Mouse (Mus musculus): Measurements from ENCODE around the gene Gm20388. TPM values are rescaled to one million over a fixed set of nuclear protein-coding genes. Genes with fewer than 3 reads are reported as not detected.

Gm20388 gene
- polyA plus RNA-seq, 1 experiment from 2014 or later = not detected

- no peaks in the 10 kb centered on the region for H3K9me3 ChIP-seq
- no peak overlapping the region for H3K9ac ChIP-seq
- H3K4me3 ChIP-seq = no peak overlapping the region
- no peaks in the 10 kb centered on the region for H3K36me3 ChIP-seq
- 62% methylated on average over 6 of the region's 6 CpGs for WGBS
- H3K27ac ChIP-seq = no peak overlapping the region
- no peak overlapping the region for H3K4me2 ChIP-seq (replicated peaks)
- H3K4me1 ChIP-seq = peaks cover 5% of the 10 kb centered on the region; the same call in 1 of the 2 replicates
- no peak for ATAC-seq (ENCODE audit: insufficient number of reproducible peaks, insufficient read depth, low FRiP score, low TSS enrichment)
- H3K27me3 ChIP-seq = peaks cover 7% of the 10 kb centered on the region; the same call in 1 of the 2 replicates
Observed at GRCm38 (mm10) chr8:121721072-121721471, 1810.4 kb downstream of the Gm20388 start.

- no peaks in the 10 kb centered on the region for H3K4me1 ChIP-seq
- H3K4me2 ChIP-seq (replicated peaks) = no peak overlapping the region
- no peak overlapping the region for H3K9ac ChIP-seq
- H3K36me3 ChIP-seq = no peaks in the 10 kb centered on the region
- H3K27me3 ChIP-seq = peaks cover 14% of the 10 kb centered on the region
- 81% methylated on average over 12 of the region's 12 CpGs for WGBS
- H3K27ac ChIP-seq = no peak overlapping the region
- no peak overlapping the region for H3K4me3 ChIP-seq
- ATAC-seq (ENCODE audit: insufficient number of reproducible peaks, insufficient read depth, low FRiP score, low TSS enrichment) = no peak
- H3K9me3 ChIP-seq = no peaks in the 10 kb centered on the region
Observed at GRCm38 (mm10) chr8:121723846-121724245, 1813.2 kb downstream of the Gm20388 start.

GRCm38 (mm10) chr8:121727164-121727563 lies 1816.5 kb downstream of the Gm20388 start:
- no peak for ATAC-seq (ENCODE audit: insufficient number of reproducible peaks, insufficient read depth, low FRiP score, low TSS enrichment)
- Histone ChIP-seq H3K9ac (no peak overlapping the region), H3K4me1 (peaks cover 5% of the 10 kb centered on the region), H3K4me2 (replicated peaks) (no peak overlapping the region), H3K4me3 (no peak overlapping the region), H3K9me3 (no peaks in the 10 kb centered on the region), H3K27me3 (peaks cover 46% of the 10 kb centered on the region), H3K36me3 (no peaks in the 10 kb centered on the region), H3K27ac (no peak overlapping the region)
- 65% methylated on average over 3 of the region's 3 CpGs for WGBS

- no peaks in the 10 kb centered on the region for H3K36me3 ChIP-seq
- peak within 1 kb of the TSS; percentile 51 for H3K4me3 ChIP-seq
- H3K27ac ChIP-seq = no peak within 1 kb of the TSS
- whole genome bisulfite sequencing = 10% methylated on average over 12 of the region's 12 CpGs
- peak within 1 kb of the TSS; percentile 84 for H3K4me2 ChIP-seq (replicated peaks)
- no peaks in the 10 kb centered on the region for H3K9me3 ChIP-seq
- peaks cover 5% of the 10 kb centered on the region for H3K4me1 ChIP-seq
- H3K9ac ChIP-seq = peak within 1 kb of the TSS; percentile 38
- no peak for ATAC-seq (ENCODE audit: insufficient number of reproducible peaks, insufficient read depth, low FRiP score, low TSS enrichment)
- peaks cover 67% of the 10 kb centered on the region for H3K27me3 ChIP-seq
Observed at GRCm38 (mm10) chr8:121729323-121729722, 1818.7 kb downstream of the Gm20388 start, which contains the start of gene Jph3. TSS of gene Jph3 (plus strand) at chr8:121729623.

GRCm38 (mm10) chr8:121729754-121730153 lies 1819.1 kb downstream of the Gm20388 start:
- ATAC-seq (ENCODE audit: insufficient number of reproducible peaks, insufficient read depth, low FRiP score, low TSS enrichment) = no peak
- Histone ChIP-seq H3K9ac (peak overlapping the region; percentile 36; the same call in 1 of the 2 replicates), H3K36me3 (no peaks in the 10 kb centered on the region), H3K27me3 (peaks cover 68% of the 10 kb centered on the region), H3K4me3 (peak overlapping the region; percentile 51), H3K4me1 (peaks cover 5% of the 10 kb centered on the region), H3K27ac (no peak overlapping the region), H3K9me3 (no peaks in the 10 kb centered on the region), H3K4me2 (replicated peaks) (peak overlapping the region; percentile 84)
- under 1% methylated on average over 50 of the region's 54 CpGs for WGBS

- ATAC-seq (ENCODE audit: insufficient number of reproducible peaks, insufficient read depth, low FRiP score, low TSS enrichment) = no peak
- Histone ChIP-seq H3K4me3 (peak overlapping the region; percentile 51), H3K9me3 (no peaks in the 10 kb centered on the region), H3K4me1 (peaks cover 5% of the 10 kb centered on the region), H3K27me3 (peaks cover 69% of the 10 kb centered on the region), H3K4me2 (replicated peaks) (peak overlapping the region; percentile 84), H3K36me3 (no peaks in the 10 kb centered on the region), H3K9ac (peak overlapping the region; percentile 38; the same call in 1 of the 2 replicates), H3K27ac (no peak overlapping the region)
- WGBS = 0% methylated on average over 27 of the region's 60 CpGs
Observed at GRCm38 (mm10) chr8:121730170-121730569, 1819.5 kb downstream of the Gm20388 start.

GRCm38 (mm10) chr8:121730646-121731045 lies 1820.0 kb downstream of the Gm20388 start:
- ATAC-seq (ENCODE audit: insufficient number of reproducible peaks, insufficient read depth, low FRiP score, low TSS enrichment) = no peak
- no peak overlapping the region for H3K27ac ChIP-seq
- WGBS = under 1% methylated on average over 33 of the region's 37 CpGs

GRCm38 (mm10) chr8:121731060-121731459 lies 1820.4 kb downstream of the Gm20388 start:
- no peak for ATAC-seq (ENCODE audit: insufficient number of reproducible peaks, insufficient read depth, low FRiP score, low TSS enrichment)
- Histone ChIP-seq H3K27me3 (peaks cover 72% of the 10 kb centered on the region), H3K9me3 (no peaks in the 10 kb centered on the region), H3K4me2 (replicated peaks) (peak overlapping the region; percentile 84), H3K27ac (no peak overlapping the region), H3K36me3 (no peaks in the 10 kb centered on the region), H3K9ac (peak overlapping the region; percentile 38; the same call in 1 of the 2 replicates), H3K4me1 (peaks cover 5% of the 10 kb centered on the region), H3K4me3 (peak overlapping the region; percentile 51)
- WGBS = 2% methylated on average over 11 of the region's 11 CpGs

More at GRCm38 (mm10) chr8:121730646-121731045, 1820.0 kb downstream of the Gm20388 start:
- Histone ChIP-seq H3K27me3 (peaks cover 72% of the 10 kb centered on the region), H3K9ac (peak overlapping the region; percentile 38; the same call in 1 of the 2 replicates), H3K36me3 (no peaks in the 10 kb centered on the region), H3K4me3 (peak overlapping the region; percentile 51), H3K9me3 (no peaks in the 10 kb centered on the region), H3K4me1 (peaks cover 5% of the 10 kb centered on the region), H3K4me2 (replicated peaks) (peak overlapping the region; percentile 84)

GRCm38 (mm10) chr8:121731471-121732333 lies 1821.1 kb downstream of the Gm20388 start:
- Histone ChIP-seq H3K4me1 (peaks cover 5% of the 10 kb centered on the region), H3K9ac (no peak overlapping the region), H3K36me3 (no peaks in the 10 kb centered on the region), H3K27me3 (peaks cover 72% of the 10 kb centered on the region), H3K27ac (no peak overlapping the region), H3K4me2 (replicated peaks) (peak overlapping the region; percentile 84; the same call in 1 of the 2 replicates), H3K9me3 (no peaks in the 10 kb centered on the region), H3K4me3 (peak overlapping the region; percentile 51)
- no peak for ATAC-seq (ENCODE audit: insufficient number of reproducible peaks, insufficient read depth, low FRiP score, low TSS enrichment)
- WGBS = 6% methylated on average over 26 of the region's 26 CpGs

GRCm38 (mm10) chr8:121732334-121732665 lies 1821.7 kb downstream of the Gm20388 start:
- no peak overlapping the region for H3K4me2 ChIP-seq (replicated peaks)
- H3K27ac ChIP-seq = no peak overlapping the region
- WGBS = 47% methylated on average over 4 of the region's 4 CpGs
- no peak overlapping the region for H3K9ac ChIP-seq
- no peaks in the 10 kb centered on the region for H3K36me3 ChIP-seq
- peaks cover 5% of the 10 kb centered on the region for H3K4me1 ChIP-seq
- no peak overlapping the region for H3K4me3 ChIP-seq
- no peaks in the 10 kb centered on the region for H3K9me3 ChIP-seq
- H3K27me3 ChIP-seq = peaks cover 74% of the 10 kb centered on the region
- no peak for ATAC-seq (ENCODE audit: insufficient number of reproducible peaks, insufficient read depth, low FRiP score, low TSS enrichment)

GRCm38 (mm10) chr8:121734262-121734661 lies 1823.6 kb downstream of the Gm20388 start:
- no peak for ATAC-seq (ENCODE audit: insufficient number of reproducible peaks, insufficient read depth, low FRiP score, low TSS enrichment)
- no peak overlapping the region for H3K27ac ChIP-seq
- H3K36me3 ChIP-seq = no peaks in the 10 kb centered on the region
- peaks cover 5% of the 10 kb centered on the region for H3K4me1 ChIP-seq
- H3K9ac ChIP-seq = no peak overlapping the region
- WGBS = 92% methylated on average over 16 of the region's 16 CpGs
- no peak overlapping the region for H3K4me3 ChIP-seq
- H3K9me3 ChIP-seq = no peaks in the 10 kb centered on the region
- peaks cover 59% of the 10 kb centered on the region for H3K27me3 ChIP-seq
- H3K4me2 ChIP-seq (replicated peaks) = no peak overlapping the region

- Histone ChIP-seq H3K9ac (no peak overlapping the region), H3K4me1 (no peaks in the 10 kb centered on the region), H3K4me3 (no peak overlapping the region), H3K27ac (no peak overlapping the region), H3K4me2 (replicated peaks) (no peak overlapping the region), H3K36me3 (no peaks in the 10 kb centered on the region), H3K27me3 (peaks cover 41% of the 10 kb centered on the region), H3K9me3 (no peaks in the 10 kb centered on the region)
- WGBS = 14% methylated on average over 7 of the region's 7 CpGs
- no peak for ATAC-seq (ENCODE audit: insufficient number of reproducible peaks, insufficient read depth, low FRiP score, low TSS enrichment)
Observed at GRCm38 (mm10) chr8:121736236-121736635, 1825.6 kb downstream of the Gm20388 start.
